Mouse (Mus musculus) gastrocnemius, postnatal 4 days (tissue): ENCODE data around the gene Robo2. TPM values are rescaled to one million over a fixed set of nuclear protein-coding genes. Genes with fewer than 3 reads are reported as not detected.

Experiments
- DNase-seq, 2 experiments: peaks; one replicate each; pipeline ENCODE4 v3.0.0; 2021 to 2022; ENCODE audit warnings: low spot score in 2 of 2, mixed read lengths in 2 of 2
- long read RNA-seq, 2 experiments: library from polyadenylated mRNA; stranded (forward); transcript quantifications; one replicate each; pipeline ENCODE4 v2.0.0; 2021
- total RNA-seq, 2 experiments: library from RNA; stranded (reverse); gene quantifications; 2 replicates each; pipeline ENCODE4 v1.2.3; 2021

Gene Robo2
- 10 to 100 TPM; 15.6 to 15.7 TPM for total RNA-seq
- long read RNA-seq, experiment 1, partial matches to known transcripts = 0 of 1 reads
- long read RNA-seq, experiment 1, other reads (novel, unspliced or antisense) = 1 of 1 reads
- long read RNA-seq, experiment 2 = 0 reads

DNA sequence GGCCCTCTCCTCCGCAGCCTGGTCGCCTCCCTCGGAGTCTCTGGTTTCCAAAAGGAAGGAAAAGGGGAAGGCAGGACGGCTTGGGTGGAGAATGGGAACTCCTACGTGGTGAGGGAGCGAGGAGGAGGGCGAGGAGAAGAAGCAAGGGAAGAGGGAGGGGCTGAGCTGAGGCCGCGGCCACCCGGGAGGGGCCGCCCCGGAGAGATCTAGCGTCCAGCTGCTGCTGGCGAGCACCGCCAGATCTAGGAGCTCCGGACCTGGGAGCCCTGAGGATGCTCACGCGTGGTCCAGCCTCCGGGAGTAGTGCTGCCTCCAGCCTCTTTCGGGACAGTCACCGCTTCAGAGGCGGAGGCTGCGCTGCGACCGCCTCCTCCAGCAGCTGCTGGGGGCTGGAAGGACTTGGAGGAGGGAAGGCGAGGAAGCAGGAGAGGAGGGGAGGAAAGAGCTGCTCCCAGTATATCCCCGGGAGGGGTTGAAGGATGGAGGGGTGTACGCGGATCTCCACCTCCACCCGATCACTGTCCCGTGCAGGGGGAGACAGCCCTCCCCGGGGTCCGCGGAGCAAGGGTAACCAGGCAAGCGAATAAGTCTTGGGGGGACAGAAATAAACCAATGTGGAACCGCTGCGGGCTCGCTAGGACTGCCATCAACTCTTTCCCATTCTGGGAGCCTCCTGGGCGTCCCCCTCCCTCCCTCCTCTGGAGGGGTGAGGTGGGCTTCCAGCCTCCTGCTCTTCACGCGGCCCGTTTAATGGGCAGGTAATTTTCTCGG is at the start of gene Robo2:
Gene Robo2, minus strand, starts transcription at position 345 of the 771 bp plus-strand sequence.
- peak; percentile 43 to 71 for DNase-seq

DNA sequence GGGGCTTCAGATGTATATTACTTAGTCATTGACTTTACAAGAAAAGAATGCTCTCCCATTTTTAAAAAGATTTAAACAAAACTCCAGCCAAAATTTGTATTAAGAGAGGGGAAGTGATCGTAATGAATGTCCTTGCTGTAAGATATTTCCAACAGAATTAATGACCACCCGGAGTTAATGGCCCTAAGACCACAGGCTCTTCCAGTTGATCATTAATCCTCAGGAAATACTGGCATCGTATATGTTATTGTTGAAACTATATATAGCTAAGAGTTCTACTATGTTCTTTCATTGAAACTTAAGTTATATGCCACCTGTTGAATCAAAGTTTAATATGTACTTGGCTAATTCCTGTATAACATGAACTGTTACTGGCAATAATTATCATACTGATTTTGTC is 46.5 kb upstream of the Robo2 start:
- no peak for DNase-seq

DNA sequence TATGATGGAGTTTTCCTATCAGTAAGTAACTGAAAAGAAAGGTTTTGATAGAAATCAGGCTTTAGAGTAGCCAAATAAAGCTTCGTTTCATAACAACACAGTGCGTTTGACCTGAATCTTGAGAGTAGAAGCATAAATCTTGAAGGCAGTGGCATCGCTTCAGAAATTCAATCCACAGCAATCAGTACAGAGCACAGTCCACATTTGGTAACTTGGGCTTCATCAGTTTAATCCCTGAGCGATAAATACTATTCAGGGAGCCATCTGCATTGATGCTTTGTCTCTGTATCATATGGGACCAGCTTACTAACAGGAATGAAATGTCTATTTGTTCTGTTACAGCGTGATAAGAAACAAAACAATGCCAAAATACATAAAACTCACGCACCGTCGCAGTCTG is 46.1 kb upstream of the Robo2 start:
- no peak for DNase-seq

DNA sequence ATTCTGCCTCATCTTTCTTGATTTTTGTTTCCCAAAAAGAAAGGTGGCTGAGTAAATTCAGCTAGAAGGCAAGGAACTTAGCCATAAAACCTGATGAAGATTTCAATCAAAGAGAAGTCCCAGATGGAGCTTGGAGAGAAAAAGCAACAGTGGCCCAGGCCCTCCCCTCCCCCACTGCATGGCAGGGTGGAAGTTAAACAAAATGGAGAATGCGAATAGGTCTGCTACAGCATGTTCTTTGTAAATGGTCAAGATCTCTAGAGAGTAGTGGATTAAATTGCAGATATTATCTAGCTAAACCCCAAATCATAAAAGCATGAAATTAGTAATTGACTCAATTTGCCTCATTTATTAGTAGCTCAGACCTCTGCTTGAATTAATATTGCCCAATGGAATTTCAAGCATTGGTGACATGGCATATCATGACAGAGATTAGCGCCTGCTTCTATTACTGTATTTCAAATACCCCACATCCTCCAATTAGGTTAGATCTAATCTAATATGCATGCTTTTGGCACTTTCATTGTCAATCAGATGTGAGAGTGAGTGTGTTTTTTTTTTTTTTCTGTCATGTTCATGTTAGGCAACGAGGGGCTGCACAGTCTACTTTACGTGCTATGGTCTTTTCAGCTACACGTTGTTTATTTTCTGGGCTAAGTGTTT is 45.3 kb upstream of the Robo2 start:
- DNase-seq = no peak

DNA sequence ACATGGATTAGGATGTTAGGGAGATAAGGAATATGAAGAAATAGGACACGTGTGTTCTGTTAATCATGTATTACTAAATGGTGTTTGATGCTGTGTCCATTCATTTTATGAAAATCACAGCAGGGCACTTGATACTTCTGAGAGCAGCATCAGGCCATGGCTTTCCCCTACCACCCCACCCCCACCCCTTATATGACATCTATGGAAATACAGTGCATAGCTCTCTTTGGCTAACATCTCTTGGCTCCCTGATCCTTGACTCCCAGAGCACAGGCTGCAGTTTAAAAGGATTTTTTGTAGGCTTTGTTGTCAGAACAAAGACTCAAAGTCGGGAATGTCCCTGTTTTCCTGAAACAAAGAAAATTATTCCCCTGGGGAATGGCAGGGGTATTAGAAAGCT is 43.6 kb upstream of the Robo2 start:
- no peak for DNase-seq

DNA sequence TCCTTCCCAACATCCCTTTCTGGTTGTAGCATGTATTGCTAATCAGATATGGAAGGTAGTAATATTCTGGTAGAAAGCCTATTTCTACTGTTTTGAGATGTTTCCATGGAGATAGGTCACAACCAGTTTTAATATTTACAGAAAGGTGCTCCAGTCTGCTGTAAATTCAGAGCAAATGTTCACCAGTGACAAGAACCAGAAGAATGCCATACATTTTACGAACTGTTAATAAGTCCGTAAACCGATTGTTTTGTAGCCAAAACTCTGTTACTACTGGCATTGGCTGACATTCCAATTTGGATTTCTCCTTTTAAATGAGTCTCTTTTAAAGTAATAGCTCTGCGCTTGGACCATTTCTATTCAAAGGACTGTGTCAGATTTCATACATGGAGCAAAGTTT is 36.4 kb upstream of the Robo2 start:
- no peak for DNase-seq

DNA sequence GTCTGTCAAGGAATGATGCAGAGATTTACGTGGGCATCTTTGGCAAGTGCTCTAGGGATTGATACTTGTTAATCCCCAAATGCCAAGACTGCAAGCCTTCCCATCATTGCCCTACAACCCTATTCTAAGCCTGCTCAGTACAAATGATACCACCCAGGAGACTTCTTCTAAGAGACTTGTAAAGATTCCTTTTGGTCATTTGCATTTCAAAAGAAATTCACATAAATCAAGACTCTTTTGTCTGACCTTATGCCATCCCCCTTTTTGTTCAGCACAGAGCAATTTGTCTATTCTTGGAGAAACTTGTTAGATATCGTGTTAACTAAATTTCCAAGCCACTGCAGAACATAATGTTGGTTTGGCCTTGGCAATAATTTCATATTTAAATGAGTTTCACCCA is 15.4 kb upstream of the Robo2 start:
- DNase-seq = no peak

DNA sequence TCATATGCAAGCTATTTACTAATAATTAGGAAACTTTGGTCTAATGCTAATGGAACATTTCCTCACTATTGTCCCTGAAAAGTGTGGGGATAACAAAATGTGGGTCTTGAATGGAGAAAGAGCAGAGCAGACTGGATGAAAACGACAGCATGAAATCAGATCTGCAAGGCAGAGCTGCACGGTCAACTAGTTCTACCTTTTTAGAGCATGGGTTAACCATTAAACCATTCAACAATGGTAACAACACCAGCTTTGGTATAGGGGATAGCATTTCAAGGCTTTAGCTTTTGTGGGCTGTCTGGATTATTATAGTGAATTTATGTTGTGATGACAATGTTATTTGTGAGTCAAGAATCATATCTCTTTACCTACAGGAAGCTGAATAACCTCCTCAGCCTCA is 8.7 kb upstream of the Robo2 start:
- DNase-seq = no peak

DNA sequence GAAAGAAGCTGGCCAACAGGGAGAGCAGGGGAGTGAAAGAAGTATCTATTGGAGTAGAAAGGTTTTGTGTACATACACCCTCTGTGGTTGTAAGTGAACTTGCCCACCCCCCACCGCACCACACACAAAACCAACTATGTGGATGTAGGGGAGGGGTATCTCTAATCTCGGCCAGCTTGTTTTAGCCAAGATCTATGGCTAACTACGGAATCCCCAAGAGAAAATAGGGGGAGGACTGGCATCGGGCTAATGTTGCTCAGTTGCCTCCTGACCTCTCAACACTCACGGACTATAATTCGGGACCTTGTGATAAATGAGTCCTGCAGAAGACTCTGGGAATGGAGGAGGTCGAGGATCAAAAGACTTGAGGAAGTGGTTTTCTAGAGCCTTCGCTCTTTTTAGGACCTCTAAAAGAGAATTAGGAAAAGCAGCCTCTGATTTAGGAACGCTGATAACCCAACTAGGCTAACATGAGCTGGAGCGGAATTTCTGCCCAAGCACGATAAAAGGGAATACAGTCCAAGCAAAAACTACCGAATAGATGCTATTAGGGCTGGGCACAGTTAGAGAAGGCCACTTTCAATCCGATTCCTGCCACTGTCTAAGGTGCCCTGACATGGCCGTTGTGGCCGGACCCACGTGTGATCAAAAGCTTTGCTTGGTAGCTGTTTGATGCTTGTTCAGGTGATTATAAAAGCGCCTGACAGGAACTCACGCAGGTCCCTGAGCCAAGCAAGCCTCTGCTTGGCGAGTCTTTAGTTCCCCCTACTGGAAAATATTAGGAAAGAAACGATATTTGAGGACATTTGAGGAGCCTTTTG is 1.1 kb upstream of the Robo2 start:
- DNase-seq = peak in 1 of 2 experiments; percentile 21

DNA sequence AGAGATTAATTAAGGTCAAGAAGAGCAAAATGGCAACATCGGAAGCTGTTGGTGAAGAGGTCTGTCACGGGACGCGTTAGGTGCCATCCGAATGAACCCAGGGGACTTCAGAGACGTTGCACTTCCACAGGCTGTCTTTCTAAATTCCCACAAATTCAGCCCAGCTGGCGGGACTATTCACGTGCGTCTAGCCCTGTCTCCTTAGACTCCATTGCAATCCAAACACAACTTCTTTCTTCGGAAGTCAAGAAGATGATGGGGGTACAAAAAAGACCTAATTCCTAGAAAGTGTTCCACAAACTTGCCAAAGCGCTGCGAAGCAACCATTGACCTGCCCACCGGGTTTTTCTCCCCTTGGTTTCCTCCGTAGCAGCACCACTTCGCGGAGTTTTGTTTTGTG is 604 bp downstream of the Robo2 start:
- DNase-seq = no peak

DNA sequence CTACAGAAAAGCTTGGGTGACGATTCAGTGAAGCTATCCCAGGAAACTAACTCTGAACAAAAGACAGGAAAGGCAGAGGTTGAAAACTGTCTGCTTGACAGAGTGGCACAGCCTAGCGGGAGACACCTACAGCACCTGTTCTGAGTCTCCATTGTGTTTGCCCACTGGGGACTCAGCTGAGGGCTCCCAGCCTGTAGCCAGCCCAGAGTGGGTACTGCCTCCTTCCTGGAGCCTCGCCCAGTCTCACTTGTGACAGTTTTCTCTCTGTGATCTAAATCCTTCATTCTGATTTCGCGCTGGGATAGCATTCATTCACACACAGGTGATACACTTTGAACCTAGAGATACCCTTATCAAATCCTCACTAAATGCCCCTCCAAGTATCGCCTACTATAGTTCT is 1.5 kb downstream of the Robo2 start:
- peak in 1 of 2 experiments; percentile 12 for DNase-seq

DNA sequence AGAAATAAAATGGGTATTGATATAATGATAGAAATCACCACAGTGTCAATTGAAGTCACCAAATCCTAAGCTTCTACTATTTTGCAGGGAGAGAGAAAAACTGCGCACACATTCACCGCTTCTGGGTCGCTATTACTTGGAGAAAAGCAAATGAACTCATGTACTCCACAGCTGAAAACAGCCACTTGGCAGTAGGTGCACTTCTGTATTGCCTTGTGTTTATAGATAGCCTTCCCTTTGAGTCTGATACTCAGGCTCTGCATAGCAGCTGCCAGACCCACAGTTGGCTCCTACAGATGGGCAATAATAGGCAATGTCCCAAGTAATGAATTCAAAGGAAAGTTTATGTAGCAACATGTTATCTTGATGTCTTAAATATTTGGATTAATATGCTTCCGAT is 2.1 kb downstream of the Robo2 start:
- DNase-seq = no peak

DNA sequence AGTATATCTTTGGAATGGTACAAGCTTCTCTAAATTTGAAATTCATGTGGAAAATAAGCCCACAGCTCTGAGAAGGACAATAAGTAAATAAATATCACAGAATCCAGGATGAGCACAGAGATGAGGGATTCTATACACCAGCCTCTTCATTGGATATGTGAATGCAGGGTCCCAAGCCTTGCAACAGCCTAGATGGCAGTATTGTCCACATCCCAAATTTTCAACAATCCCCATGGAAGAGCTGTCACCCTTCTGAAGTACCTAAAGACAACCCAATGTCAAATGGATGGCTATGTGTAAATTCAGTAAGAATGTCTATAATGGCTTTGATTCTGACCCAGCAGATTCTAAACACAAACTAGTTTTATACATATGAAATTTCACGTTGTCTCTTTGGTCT is 3.1 kb downstream of the Robo2 start:
- no peak for DNase-seq

DNA sequence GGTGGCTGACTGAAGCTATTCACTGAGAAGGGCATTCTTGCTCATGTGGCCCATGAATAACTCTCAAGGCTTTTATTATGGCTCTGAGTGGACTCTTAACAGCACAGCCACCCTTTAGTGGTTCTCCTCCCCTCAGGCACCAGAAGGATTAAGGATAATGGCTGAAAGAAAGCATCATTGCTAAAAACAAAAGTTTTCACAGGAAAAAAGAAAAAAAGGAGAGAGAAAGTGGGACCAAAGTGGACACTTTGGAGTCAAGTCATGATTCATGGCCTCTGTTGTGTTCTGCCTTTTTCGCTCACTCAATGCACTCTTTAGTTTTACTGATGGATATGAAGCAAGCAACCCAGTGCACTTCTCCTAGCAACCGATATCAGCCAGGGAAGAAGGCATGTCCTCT is 14.3 kb downstream of the Robo2 start:
- no peak for DNase-seq

DNA sequence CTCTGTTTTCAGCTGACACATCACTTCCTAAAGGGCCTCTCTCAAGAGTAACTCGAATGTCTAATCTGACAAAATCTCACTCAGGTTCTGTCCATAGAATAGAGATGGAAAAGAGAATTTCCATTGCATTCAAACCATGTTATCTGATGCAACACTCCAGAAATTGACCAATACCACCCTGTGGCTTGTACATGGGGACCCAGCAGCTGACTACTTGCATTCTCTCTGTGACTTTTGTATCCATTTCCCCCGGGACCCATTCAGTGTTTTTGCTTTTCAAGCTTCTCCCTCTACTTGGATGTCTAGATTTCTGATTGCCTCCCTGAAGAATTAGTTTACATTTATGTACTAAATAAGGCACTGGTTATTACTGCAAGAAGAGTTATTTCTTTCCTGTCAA is 15.9 kb downstream of the Robo2 start:
- DNase-seq = no peak

DNA sequence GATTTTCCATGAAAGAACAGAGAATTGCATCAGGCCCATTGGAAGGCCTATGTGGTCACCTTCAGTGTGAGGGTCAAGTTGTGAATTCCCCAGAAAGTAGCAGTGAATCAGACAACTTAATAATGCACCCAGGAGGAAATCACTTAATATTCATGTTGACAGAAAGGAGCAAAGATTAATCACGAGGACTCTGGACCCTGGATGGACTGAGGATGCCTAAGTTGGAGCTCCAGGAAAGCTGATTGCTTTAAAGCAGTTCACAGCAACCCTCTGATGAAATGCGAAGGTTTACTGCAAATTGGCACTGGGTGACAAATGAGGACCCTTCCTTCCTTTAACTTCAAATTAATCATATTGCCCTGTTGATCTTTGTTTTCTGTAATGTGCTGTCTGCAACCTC is 32.2 kb downstream of the Robo2 start:
- DNase-seq = no peak

DNA sequence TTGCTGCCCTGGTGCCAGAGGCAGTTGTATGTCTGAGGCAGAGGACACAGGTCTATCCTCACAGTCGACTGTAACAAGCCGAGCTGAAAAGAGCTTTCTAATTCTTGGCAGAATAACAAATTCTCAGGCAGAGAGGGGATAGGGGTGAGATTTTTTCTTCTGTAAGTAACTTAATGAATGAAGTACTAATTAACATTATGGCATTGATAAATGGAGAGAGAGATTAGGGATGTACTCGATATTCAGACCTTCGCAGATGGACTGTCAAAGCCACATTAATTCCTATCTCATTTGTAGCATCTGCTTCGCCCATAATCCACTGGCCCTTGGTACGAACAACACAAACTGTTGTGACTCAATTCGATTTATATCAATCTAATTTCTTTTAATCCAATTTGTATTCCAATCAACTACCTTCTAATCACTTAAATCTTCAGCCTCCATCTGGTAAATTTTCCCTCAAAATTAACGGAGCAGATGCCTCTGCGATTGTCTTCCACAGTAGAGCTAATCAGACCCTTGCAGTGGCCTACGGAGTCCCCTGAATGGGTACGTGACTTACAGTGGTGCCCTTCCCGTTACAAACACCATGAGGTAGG is 36.2 kb downstream of the Robo2 start:
- DNase-seq = no peak

DNA sequence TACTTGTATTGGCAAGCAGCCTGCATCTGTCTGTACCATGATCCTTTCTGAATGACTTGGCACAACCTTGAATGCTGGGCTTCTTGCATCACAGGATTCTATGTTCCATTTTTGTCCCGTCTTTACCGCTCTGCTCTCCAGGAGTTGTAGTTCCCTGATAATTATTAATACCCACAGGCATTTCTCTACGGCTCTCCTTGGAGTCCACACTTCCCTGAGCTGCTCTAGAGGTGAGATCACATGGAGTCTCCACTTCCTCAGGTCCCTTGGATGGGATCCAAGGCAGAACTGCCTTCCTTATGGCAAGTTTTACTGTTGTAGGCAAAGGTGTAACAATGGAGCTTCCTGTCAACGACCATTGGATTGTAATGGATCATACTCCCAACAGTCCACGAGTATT is 37.1 kb downstream of the Robo2 start:
- no peak for DNase-seq

DNA sequence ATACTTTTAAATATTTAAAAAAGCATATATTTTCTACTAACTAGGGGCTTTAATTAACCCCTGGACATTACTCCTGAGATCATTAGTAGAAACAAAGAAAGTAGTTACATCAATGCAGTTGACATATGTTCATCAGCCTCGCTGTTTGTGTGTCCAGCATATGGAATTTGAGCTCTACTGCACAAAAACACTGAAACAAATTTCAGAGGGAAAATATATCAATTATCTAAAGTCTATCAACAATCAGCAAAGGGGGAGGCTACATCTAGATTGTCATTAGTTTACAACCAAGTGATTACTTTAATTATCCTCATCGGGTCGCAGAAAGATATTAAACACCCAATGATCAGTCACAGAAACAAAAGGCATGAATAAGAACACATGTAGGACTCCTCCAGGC is 38.2 kb downstream of the Robo2 start:
- DNase-seq = no peak

DNA sequence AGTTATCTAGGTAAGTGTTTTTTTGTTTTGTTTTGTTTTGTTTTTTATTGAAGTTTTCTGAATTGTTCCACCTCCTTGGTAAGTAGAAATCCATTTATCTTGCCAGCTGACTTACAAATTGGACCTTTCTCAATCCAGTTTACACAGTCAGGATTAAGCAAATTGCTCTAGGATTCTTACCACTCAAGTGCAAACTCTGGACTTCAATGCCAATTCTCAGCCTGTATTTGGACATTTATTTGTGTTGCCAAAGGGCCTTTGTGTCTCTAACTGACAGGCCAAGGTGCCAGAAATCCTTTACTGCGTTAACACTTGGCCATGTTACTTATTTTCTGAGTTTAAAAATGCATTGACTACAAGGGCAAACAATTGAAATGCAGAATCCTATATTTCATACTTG is 38.7 kb downstream of the Robo2 start:
- no peak for DNase-seq

DNA sequence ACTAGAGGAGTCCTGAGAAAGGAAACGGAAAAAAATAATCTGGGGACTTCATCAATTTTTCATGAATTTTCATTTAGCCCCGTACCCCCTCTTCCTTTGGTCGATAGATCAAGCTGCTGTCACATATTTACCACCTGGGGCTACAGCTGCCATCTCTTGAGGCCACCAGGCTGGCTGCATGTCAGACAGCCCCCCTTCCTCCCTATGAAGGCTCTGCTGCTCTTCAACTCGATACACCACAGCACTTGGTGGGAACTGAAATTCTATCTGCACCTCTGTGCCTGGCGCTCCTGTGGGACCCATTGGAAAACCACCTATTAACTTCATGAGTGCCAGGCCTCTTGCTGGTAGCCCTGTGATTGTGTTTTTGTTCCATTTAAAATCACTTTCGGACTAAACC is 63.2 kb downstream of the Robo2 start:
- no peak for DNase-seq
